Mouse (Mus musculus) hindbrain, embryonic 14.5 days (tissue): ENCODE data around the gene Grid2. TPM values are rescaled to one million over a fixed set of nuclear protein-coding genes. Genes with fewer than 3 reads are reported as not detected.

Experiments
- ATAC-seq: fragments of 200-750 bp; cut with Nextera tagmentation; 2 replicates; pipeline ENCODE4 v1.8.0; 2017; ENCODE audit warnings: moderate number of reproducible peaks, mild to moderate bottlenecking, moderate TSS enrichment, moderate library complexity; ENCODE audit not compliant: low FRiP score
- DNase-seq: peaks from one replicate; pipeline ENCODE4 v3.0.0-alpha.2; 2015; ENCODE audit warnings: low spot score
- H3K27ac ChIP-seq: fragments of 300-500 bp; sonication (generic); 2 replicates; pipeline ENCODE4 v1.5.1; 2014; ENCODE audit warnings: mild to moderate bottlenecking, moderate library complexity
- H3K27me3 ChIP-seq: fragments of 300-500 bp; sonication (generic); 2 replicates; pipeline ENCODE4 v1.6.1; 2014; ENCODE audit warnings: mild to moderate bottlenecking, low read length, mixed read lengths; ENCODE audit not compliant: control insufficient read depth, insufficient read depth
- H3K36me3 ChIP-seq: fragments of 300-500 bp; sonication (generic); replicated peaks from 2 replicates; pipeline ENCODE4 v1.6.1; 2014; ENCODE audit not compliant: control insufficient read depth, insufficient read depth
- H3K4me1 ChIP-seq: fragments of 300-500 bp; sonication (generic); replicated peaks from 2 replicates; pipeline ENCODE4 v1.6.1; 2014; ENCODE audit warnings: antibody characterized with exemption, low read length, mixed read lengths; ENCODE audit not compliant: control insufficient read depth, insufficient read depth
- H3K4me2 ChIP-seq: fragments of 300-500 bp; sonication (generic); replicated peaks from 2 replicates; pipeline ENCODE4 v1.6.1; 2014; ENCODE audit warnings: mild to moderate bottlenecking, moderate library complexity
- H3K4me3 ChIP-seq: fragments of 300-500 bp; sonication (generic); replicated peaks from 2 replicates; pipeline ENCODE4 v1.5.1; 2014; ENCODE audit warnings: mild to moderate bottlenecking, low read length
- H3K9ac ChIP-seq: fragments of 300-500 bp; sonication (generic); 2 replicates; pipeline ENCODE4 v1.6.1; 2014
- H3K9me3 ChIP-seq: fragments of 300-500 bp; sonication (generic); 2 replicates; pipeline ENCODE4 v1.6.1; 2016; ENCODE audit warnings: low read length; ENCODE audit not compliant: control insufficient read depth
- WGBS: fragments of 180-500 bp; shearing (Covaris S2); extraction: QIAGEN DNeasy Blood & Tissue Kit; methylation state at CpG from one replicate; pipeline ENCODE4 v1.1.7; 2014; 5-methylcytosine and 5-hydroxymethylcytosine counted together
- polyA plus RNA-seq: library from polyadenylated mRNA; unstranded; fragments of >200 nt; fragmentation: Nextera tagmentation; extraction: Ambion mirVana; gene quantifications from 2 replicates; pipeline ENCODE4 v1.2.1, GENCODE M21; 2014

Grid2 gene
- polyA plus RNA-seq, 1 experiment from 2014 or later, result 18.1 TPM

DNA sequence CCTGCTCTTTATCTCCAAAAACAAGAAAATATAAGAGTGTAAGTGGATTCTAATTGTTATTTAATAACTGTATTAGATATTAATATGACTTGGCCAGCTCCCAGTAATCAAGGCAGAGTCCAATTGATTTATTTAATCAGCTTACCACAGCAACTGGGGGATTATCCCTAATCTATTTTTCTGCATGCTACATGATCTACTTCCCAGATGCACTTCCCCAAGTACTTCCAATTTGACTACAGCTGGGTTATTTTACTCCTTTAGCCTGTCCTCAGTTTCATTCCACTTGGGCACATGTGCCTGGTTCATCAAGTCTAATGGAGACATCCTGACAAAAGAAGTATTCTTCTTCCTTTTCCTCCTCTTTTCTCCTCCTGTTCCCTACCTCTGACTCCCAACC is 539.0 kb downstream of the Grid2 start:
- H3K27ac ChIP-seq, result no peak overlapping the region
- H3K4me3 ChIP-seq, result no peak overlapping the region
- no peaks in the 10 kb centered on the region for H3K4me1 ChIP-seq
- no peaks in the 10 kb centered on the region for H3K9me3 ChIP-seq
- ATAC-seq, result no peak
- H3K36me3 ChIP-seq, result no peaks in the 10 kb centered on the region
- H3K9ac ChIP-seq, result no peak overlapping the region
- no peak overlapping the region for H3K4me2 ChIP-seq
- no peaks in the 10 kb centered on the region for H3K27me3 ChIP-seq
- DNase-seq, result no peak

DNA sequence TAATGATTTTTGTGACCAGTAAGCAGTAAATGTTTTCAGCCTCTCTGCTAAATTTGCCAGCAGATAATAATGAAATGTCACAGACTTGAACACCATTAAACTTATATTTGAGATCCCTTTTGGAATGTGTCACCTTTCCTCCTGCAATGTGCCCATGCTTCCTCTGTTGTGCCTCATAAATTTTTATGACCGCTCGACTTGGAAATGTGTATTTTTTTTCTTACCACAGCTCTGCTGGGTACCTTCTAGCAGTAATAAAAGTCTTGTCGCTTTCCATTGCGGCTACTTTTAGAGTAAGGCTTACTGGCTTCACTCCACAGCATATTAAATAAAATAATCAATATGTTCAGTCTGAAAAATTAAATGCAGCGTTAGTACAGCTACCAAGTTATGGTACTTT is 564.6 kb downstream of the Grid2 start:
- Histone ChIP-seq H3K27ac (no peak overlapping the region), H3K4me1 (0 out of 2 replicates have a peak, but pooled peaks cover 3% of the 10 kb centered on the region), H3K9me3 (no peaks in the 10 kb centered on the region), H3K4me2 (no peak overlapping the region), H3K36me3 (no peaks in the 10 kb centered on the region), H3K27me3 (no peaks in the 10 kb centered on the region), H3K9ac (no peak overlapping the region), H3K4me3 (no peak overlapping the region)
- no peak for DNase-seq
- no peak for ATAC-seq
- WGBS, result 72% methylated on average over 5 of the region's 5 CpGs

DNA sequence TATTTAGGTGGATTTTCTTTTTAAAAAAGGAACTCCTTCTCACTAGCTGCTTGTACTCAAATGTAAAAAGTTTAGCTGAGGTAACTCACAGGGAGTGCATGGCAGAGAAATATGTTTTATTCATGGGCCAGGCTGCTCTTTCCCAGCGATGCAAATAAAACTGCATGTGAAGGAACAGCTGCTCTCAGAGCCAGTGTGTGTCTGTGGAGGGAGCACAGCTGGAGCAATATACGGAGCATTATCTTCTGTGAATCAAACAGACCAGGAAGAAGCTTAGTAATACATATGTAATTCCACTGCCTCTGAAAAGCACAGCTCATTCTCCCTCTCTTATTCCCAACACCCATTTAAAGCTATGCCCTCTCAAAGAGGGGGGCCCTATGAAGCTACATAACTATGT is 607.0 kb downstream of the Grid2 start:
- H3K9ac ChIP-seq, result no peak overlapping the region
- no peaks in the 10 kb centered on the region for H3K36me3 ChIP-seq
- H3K27me3 ChIP-seq, result no peaks in the 10 kb centered on the region
- DNase-seq, result peak; percentile 50
- no peak overlapping the region for H3K27ac ChIP-seq
- no peaks in the 10 kb centered on the region for H3K4me1 ChIP-seq
- no peak overlapping the region for H3K4me3 ChIP-seq
- WGBS, result 4% methylated on average over 2 of the region's 2 CpGs
- H3K4me2 ChIP-seq, result no peak overlapping the region
- ATAC-seq, result peak; percentile 71; the same call in 1 of the 2 replicates
- H3K9me3 ChIP-seq, result no peaks in the 10 kb centered on the region

DNA sequence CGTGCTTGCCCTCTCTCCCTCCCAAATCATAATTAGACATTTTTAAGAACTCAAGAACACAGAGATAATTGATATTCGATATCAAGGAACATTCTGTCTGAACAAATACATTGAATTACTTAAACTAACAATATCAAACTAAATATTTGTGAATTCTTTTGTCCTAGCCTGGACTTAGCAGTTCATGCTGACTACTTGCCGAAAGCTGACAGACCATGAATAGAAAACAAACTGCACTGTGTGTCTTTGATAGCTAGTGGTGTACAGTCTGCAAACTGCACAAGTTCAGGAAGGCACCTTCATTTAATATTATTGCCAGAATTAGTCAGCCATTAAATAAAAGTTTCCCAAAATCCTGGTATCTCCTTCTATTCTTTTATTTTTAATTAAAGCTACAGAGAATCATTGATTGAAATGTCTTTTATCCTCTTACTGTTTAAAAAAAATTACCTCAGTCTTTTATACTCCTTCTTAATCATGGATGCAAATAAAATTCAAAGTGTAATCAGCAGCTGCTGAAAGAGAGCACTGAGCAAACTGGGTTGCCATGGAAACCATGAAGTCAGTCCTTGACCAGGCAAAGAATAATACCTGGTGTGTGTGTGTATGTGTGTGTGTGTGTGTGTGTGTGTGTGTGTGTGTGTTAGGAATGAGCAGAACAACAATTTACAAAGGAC is 621.5 kb downstream of the Grid2 start:
- no peaks in the 10 kb centered on the region for H3K36me3 ChIP-seq
- ATAC-seq (peak; percentile 84), DNase-seq (peak; percentile 59)
- peak overlapping the region; percentile 70; the same call in 1 of the 2 replicates for H3K27ac ChIP-seq
- H3K27me3 ChIP-seq, result no peaks in the 10 kb centered on the region
- H3K4me2 ChIP-seq, result no peak overlapping the region; the same call in 1 of the 2 replicates
- H3K4me1 ChIP-seq, result peaks cover 9% of the 10 kb centered on the region
- H3K4me3 ChIP-seq, result no peak overlapping the region
- H3K9ac ChIP-seq, result no peak overlapping the region
- WGBS, result 44% methylated on average over 3 of the region's 3 CpGs
- H3K9me3 ChIP-seq, result no peaks in the 10 kb centered on the region

DNA sequence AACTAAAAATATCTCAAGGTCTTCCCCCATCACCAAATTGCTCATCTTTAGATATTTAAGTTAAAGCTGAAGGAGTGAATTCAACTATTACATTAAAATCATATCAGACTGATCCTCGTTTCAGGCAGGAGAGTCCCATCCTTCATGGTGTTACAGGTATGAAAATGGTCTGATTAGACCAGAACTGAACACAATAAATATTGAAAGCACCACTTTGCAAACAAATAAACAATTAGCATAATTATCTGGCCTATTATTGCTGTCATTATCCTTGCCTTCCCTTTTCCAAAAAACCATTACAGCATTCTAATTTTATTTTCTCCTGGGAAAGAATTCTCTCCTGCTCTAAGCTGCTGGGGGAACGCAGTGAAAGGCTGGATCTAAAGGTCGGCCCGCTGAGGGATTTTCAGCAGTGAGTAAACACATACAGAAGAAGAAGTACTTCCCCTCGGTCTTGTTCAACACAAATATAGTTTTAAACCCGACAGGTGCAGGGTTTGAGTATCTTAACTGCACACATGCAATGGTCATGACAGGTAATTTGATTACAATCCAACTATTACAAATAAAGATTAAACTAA is 622.2 kb downstream of the Grid2 start:
- Histone ChIP-seq H3K4me3 (no peak overlapping the region), H3K36me3 (no peaks in the 10 kb centered on the region), H3K4me1 (peaks cover 9% of the 10 kb centered on the region), H3K9ac (no peak overlapping the region), H3K9me3 (no peaks in the 10 kb centered on the region), H3K4me2 (no peak overlapping the region), H3K27me3 (no peaks in the 10 kb centered on the region), H3K27ac (peak overlapping the region; percentile 70)
- DNase-seq (no peak), ATAC-seq (peak; percentile 29; the same call in 1 of the 2 replicates)
- WGBS, result 34% methylated on average over 6 of the region's 6 CpGs

DNA sequence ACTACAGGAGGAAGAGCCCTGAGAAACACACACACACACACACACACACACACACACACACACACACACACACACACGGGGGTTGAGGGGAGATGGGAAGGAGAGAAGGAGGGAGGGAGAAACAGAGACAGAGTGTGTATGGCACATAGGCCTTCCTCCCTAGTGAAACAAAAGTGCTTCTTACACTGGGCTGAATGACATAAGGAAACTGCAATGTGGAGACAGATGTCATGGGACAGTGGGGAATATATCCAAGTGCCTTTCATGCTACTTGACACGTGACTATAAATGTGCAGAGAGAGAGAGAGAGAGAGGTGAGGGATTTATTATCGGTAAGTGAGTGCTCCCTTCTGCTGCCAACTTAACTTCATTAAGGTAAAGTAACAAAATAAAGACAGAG is 639.0 kb downstream of the Grid2 start:
- DNase-seq, result no peak
- no peak overlapping the region for H3K4me3 ChIP-seq
- WGBS, result 52% methylated on average over 3 of the region's 3 CpGs

DNA sequence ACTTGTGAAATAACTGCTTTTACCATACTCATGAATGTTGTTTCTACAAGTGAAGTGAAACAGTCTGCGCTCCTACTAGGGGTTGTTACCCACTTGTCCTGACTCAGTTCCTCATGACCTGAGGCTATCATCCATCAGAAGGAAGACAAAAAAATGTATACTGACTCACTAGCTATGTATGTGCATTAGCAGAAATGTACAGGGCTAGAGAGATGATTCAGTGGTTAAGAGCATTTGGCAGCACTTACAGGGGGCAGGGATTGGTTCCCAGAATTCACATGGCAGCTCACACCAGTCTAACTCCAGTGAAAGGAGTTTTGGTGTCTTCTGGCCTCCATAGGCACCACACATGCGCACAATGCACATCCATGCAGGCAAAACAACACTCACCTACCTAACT is 642.5 kb downstream of the Grid2 start:
- no peaks in the 10 kb centered on the region for H3K4me1 ChIP-seq
- ATAC-seq, result no peak
- WGBS, result 94% methylated on average over 2 of the region's 2 CpGs
- no peaks in the 10 kb centered on the region for H3K27me3 ChIP-seq
- no peak overlapping the region for H3K4me3 ChIP-seq
- H3K9ac ChIP-seq, result no peak overlapping the region
- no peak for DNase-seq
- H3K4me2 ChIP-seq, result no peak overlapping the region
- H3K36me3 ChIP-seq, result no peaks in the 10 kb centered on the region
- H3K9me3 ChIP-seq, result peaks cover 12% of the 10 kb centered on the region; the same call in 1 of the 2 replicates
- H3K27ac ChIP-seq, result no peak overlapping the region

More for the DNA sequence above, 639.0 kb downstream of the Grid2 start:
- H3K27ac ChIP-seq, result no peak overlapping the region
- H3K4me1 ChIP-seq, result no peaks in the 10 kb centered on the region
- H3K9ac ChIP-seq, result no peak overlapping the region
- no peaks in the 10 kb centered on the region for H3K9me3 ChIP-seq
- H3K27me3 ChIP-seq, result no peaks in the 10 kb centered on the region
- H3K4me2 ChIP-seq, result no peak overlapping the region
- H3K36me3 ChIP-seq, result no peaks in the 10 kb centered on the region
- ATAC-seq, result peak; percentile 51; the same call in 1 of the 2 replicates

DNA sequence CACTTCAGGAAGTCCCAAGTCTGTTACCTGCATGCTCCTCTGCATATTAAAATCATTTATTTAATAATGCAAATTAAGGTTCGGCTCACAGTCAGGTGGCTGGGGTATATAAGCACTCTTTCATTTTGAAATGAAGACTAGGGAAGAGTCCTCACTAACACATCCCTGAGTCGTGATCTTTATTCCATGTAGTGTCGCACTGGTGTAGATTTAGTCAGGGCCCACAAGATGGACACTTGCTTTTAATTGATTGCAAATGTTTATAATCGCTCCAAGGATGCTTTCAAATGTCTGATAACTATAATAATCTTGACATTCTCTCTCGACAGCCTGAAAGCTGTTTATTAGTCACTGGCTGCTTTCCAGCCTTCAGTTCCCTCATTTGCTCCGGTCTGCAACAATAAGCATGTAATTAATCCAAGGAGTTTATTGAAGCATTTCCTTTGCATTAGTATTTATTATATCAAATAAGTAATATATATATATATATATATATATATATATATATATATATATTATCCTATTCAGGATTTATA is 661.4 kb downstream of the Grid2 start:
- WGBS, result 48% methylated on average over 6 of the region's 6 CpGs
- Histone ChIP-seq H3K4me3 (no peak overlapping the region), H3K27ac (no peak overlapping the region), H3K36me3 (no peaks in the 10 kb centered on the region), H3K4me1 (no peaks in the 10 kb centered on the region), H3K27me3 (no peaks in the 10 kb centered on the region), H3K9me3 (no peaks in the 10 kb centered on the region), H3K9ac (no peak overlapping the region), H3K4me2 (no peak overlapping the region)
- DNase-seq (no peak), ATAC-seq (no peak; the same call in 1 of the 2 replicates)

DNA sequence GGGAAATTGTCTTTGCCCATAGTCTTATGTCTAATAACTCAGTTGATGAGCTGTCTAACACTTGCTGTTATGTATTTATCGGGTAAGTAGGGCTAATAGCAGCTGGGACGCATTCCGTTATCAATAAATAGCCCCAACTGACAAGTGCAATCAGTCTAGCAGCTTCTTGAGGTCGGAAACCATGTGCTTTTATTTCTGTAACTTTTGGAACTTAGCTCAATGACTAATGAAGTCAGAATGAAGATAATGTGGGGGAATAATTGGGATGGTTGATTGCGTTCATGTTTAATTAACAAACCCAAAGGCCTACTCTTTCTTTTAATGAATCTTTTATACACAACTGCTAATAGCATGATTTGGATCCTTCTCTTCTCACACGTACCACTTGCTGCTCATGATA is 666.3 kb downstream of the Grid2 start:
- Histone ChIP-seq H3K4me3 (no peak overlapping the region), H3K27ac (no peak overlapping the region), H3K36me3 (no peaks in the 10 kb centered on the region), H3K4me1 (no peaks in the 10 kb centered on the region), H3K9ac (no peak overlapping the region), H3K9me3 (no peaks in the 10 kb centered on the region), H3K27me3 (no peaks in the 10 kb centered on the region), H3K4me2 (no peak overlapping the region)
- WGBS, result 91% methylated on average over 6 of the region's 6 CpGs
- ATAC-seq (no peak), DNase-seq (no peak)
